ENCODE assay signal across 17 mouse cellular contexts in genomic region chr11:53691979-53692378, GRCm38 (mm10). TPM values are rescaled to one million over a fixed set of nuclear protein-coding genes. Genes with fewer than 3 reads are reported as not detected.
DNase-seq lines count a peak whose midpoint lies in the region; ATAC-seq and TF ChIP-seq lines count a peak whose summit lies in the region.
"Had no signal": no experiment of that assay in that cellular context is flagged by ENCODE, and none has a peak within 500 bp of the region (broad histone marks: within the 10 kb centered on the region; RNA-seq: fewer than 3 reads in every experiment).

No protein-coding gene starts in this region.

- H3K4me1 ChIP-seq in embryonic facial prominence, embryonic 14.5 days (ENCODE audit: control insufficient read depth, insufficient read depth, low read length), result no peaks in the 10 kb centered on the region
- H3K4me1 ChIP-seq in embryonic facial prominence, embryonic 10.5 days, result no peaks in the 10 kb centered on the region
- H3K4me1 ChIP-seq in hindbrain, postnatal 0 days (ENCODE audit: insufficient read depth, low read length), result no peaks in the 10 kb centered on the region
- H3K4me1 ChIP-seq in midbrain, embryonic 13.5 days (replicated peaks), result 0 out of 2 replicates have a peak, but pooled peaks cover 3% of the 10 kb centered on the region
- H3K4me1 ChIP-seq: heart, embryonic 15.5 days; midbrain, embryonic 12.5 days had no signal

- peak; percentile 5 for DNase-seq in embryonic facial prominence, embryonic 14.5 days (ENCODE audit: low spot score)
- DNase-seq in embryonic facial prominence, embryonic 10.5 days (ENCODE audit: low spot score), result no peak
- peak; percentile 13 to 14 for DNase-seq in layer of hippocampus, postnatal 14 days (ENCODE audit: low spot score in 2 of 2)
- no peak for DNase-seq in layer of hippocampus, adult 11-12 months (ENCODE audit: low spot score)
- peak; percentile 55 for DNase-seq in hindbrain, postnatal 0 days (ENCODE audit: low spot score)
- no peak for DNase-seq in adrenal gland, postnatal 10 days
- DNase-seq: cerebellum, adult 8-10 months; thymus, postnatal 4 days had no signal

- H3K4me2 ChIP-seq in embryonic facial prominence, embryonic 14.5 days (ENCODE audit: low read depth, low read length), result no peak overlapping the region
- peak overlapping the region; percentile 27 for H3K4me2 ChIP-seq in hindbrain, postnatal 0 days (ENCODE audit: low read depth, low read length)
- H3K4me2 ChIP-seq in midbrain, embryonic 13.5 days (replicated peaks), result peak overlapping the region; percentile 13; the same call in 1 of the 2 replicates
- H3K4me2 ChIP-seq: heart, embryonic 15.5 days; midbrain, embryonic 12.5 days had no signal

- no peak overlapping the region for H3K4me3 ChIP-seq in embryonic facial prominence, embryonic 14.5 days (ENCODE audit: low read depth, low read length)
- no peak overlapping the region for H3K4me3 ChIP-seq in embryonic facial prominence, embryonic 10.5 days
- no peak overlapping the region for H3K4me3 ChIP-seq in hindbrain, postnatal 0 days (ENCODE audit: low read length)
- no peak overlapping the region for H3K4me3 ChIP-seq in midbrain, embryonic 13.5 days (replicated peaks)
- H3K4me3 ChIP-seq: erythroblast, embryonic 14.5 days; heart, embryonic 15.5 days; midbrain, embryonic 12.5 days had no signal

- ATAC-seq in embryonic facial prominence, embryonic 14.5 days (ENCODE audit: low read depth), result no peak
- no peak for ATAC-seq in hindbrain, postnatal 0 days
- no peak for ATAC-seq in midbrain, embryonic 13.5 days
- ATAC-seq in CD4-positive, CD25-positive, alpha-beta regulatory T cell, adult 4 months, result no peak

- TF ChIP-seq CTCF in hindbrain, postnatal 0 days (IDR thresholded peaks at IDR 0.05; ENCODE audit: low read depth), result no peak

- no peak overlapping the region for H3K27ac ChIP-seq in embryonic facial prominence, embryonic 14.5 days (replicated peaks; ENCODE audit: low read depth, low read length)
- H3K27ac ChIP-seq in embryonic facial prominence, embryonic 10.5 days (replicated peaks), result no peak overlapping the region
- no peak overlapping the region for H3K27ac ChIP-seq in hindbrain, postnatal 0 days
- 0 out of 2 replicates have a peak overlapping the region, but pooled peaks have one; percentile 26 for H3K27ac ChIP-seq in midbrain, embryonic 13.5 days
- H3K27ac ChIP-seq: heart, embryonic 15.5 days; midbrain, embryonic 12.5 days had no signal

- peaks cover 46% of the 10 kb centered on the region for H3K36me3 ChIP-seq in embryonic facial prominence, embryonic 14.5 days (ENCODE audit: control insufficient read depth, insufficient read depth, low read length)
- peaks cover 71% of the 10 kb centered on the region for H3K36me3 ChIP-seq in embryonic facial prominence, embryonic 10.5 days (replicated peaks)
- H3K36me3 ChIP-seq in hindbrain, postnatal 0 days (ENCODE audit: insufficient read depth, low read length), result no peaks in the 10 kb centered on the region
- peaks cover 10% of the 10 kb centered on the region for H3K36me3 ChIP-seq in midbrain, embryonic 13.5 days

- no peak overlapping the region for H3K9ac ChIP-seq in embryonic facial prominence, embryonic 14.5 days (ENCODE audit: low read depth, low read length)
- no peak overlapping the region for H3K9ac ChIP-seq in hindbrain, postnatal 0 days (replicated peaks; ENCODE audit: low read length)
- no peak overlapping the region for H3K9ac ChIP-seq in midbrain, embryonic 13.5 days (replicated peaks)
- H3K9ac ChIP-seq: heart, embryonic 15.5 days; midbrain, embryonic 12.5 days had no signal

- H3K27me3 ChIP-seq in embryonic facial prominence, embryonic 14.5 days (replicated peaks; ENCODE audit: control insufficient read depth, insufficient read depth, low read length), result no peaks in the 10 kb centered on the region
- H3K27me3 ChIP-seq in embryonic facial prominence, embryonic 10.5 days (replicated peaks; ENCODE audit: low read depth, poor library complexity, severe bottlenecking), result no peaks in the 10 kb centered on the region
- no peaks in the 10 kb centered on the region for H3K27me3 ChIP-seq in hindbrain, postnatal 0 days (ENCODE audit: insufficient read depth, low read length)
- no peaks in the 10 kb centered on the region for H3K27me3 ChIP-seq in midbrain, embryonic 13.5 days
- H3K27me3 ChIP-seq: heart, embryonic 15.5 days; midbrain, embryonic 12.5 days had no signal

- 62% methylated on average over 10 of the region's 10 CpGs for WGBS in embryonic facial prominence, embryonic 14.5 days
- 63% methylated on average over 10 of the region's 10 CpGs for WGBS in embryonic facial prominence, embryonic 10.5 days
- 24% methylated on average over 10 of the region's 10 CpGs for WGBS in hindbrain, postnatal 0 days
- WGBS in midbrain, embryonic 13.5 days, result 31% methylated on average over 10 of the region's 10 CpGs

- no peaks in the 10 kb centered on the region for H3K9me3 ChIP-seq in embryonic facial prominence, embryonic 14.5 days (ENCODE audit: control insufficient read depth, low read length)
- H3K9me3 ChIP-seq in embryonic facial prominence, embryonic 10.5 days, result no peaks in the 10 kb centered on the region
- H3K9me3 ChIP-seq in hindbrain, postnatal 0 days (ENCODE audit: low read length), result no peaks in the 10 kb centered on the region
- no peaks in the 10 kb centered on the region for H3K9me3 ChIP-seq in midbrain, embryonic 13.5 days
- H3K9me3 ChIP-seq: heart, embryonic 15.5 days; midbrain, embryonic 12.5 days had no signal

RNA-seq across cellular contexts. Expression of gene Rad50, which starts 15.1 kb away (rescaled TPM):
- polyA plus RNA-seq in embryonic facial prominence, embryonic 14.5 days (2014; fragmentation: Nextera tagmentation; extraction: Ambion mirVana), result 18.0 and 19.5 TPM in 2 replicates
- polyA plus RNA-seq in embryonic facial prominence, embryonic 10.5 days (2016; fragmentation: Nextera tagmentation; extraction: Ambion mirVana), result 24.6 and 25.8 TPM in 2 replicates
- total RNA-seq in layer of hippocampus, postnatal 14 days (2021), result 10 to 100 TPM in 1 of 2 experiments, 1 to 10 TPM in 1; 9.0 to 10.5 TPM
- total RNA-seq in hindbrain, postnatal 0 days (2014; rRNA removed), result 4.1 and 4.2 TPM in 2 replicates
- 11.7 and 12.8 TPM in 2 replicates for polyA plus RNA-seq in hindbrain, postnatal 0 days (2015; fragmentation: Nextera tagmentation; extraction: Ambion mirVana)
- 13.0 and 14.3 TPM in 2 replicates for polyA plus RNA-seq in midbrain, embryonic 13.5 days (2015; fragmentation: Nextera tagmentation; extraction: Ambion mirVana)
- 10 to 100 TPM; 12.6 to 16.8 TPM for total RNA-seq in adrenal gland, postnatal 10 days (2021)
- 10 to 100 TPM; 47.8 to 50.7 TPM for polyA plus RNA-seq in CD4-positive, CD25-positive, alpha-beta regulatory T cell, adult 4 months (2017; shearing (Covaris generic))

RNA-seq across cellular contexts. Expression of gene Il5, which starts 28.6 kb away (rescaled TPM):
- polyA plus RNA-seq in embryonic facial prominence, embryonic 14.5 days (2014; fragmentation: Nextera tagmentation; extraction: Ambion mirVana), result not detected in 2 replicates
- not detected in 2 replicates for polyA plus RNA-seq in embryonic facial prominence, embryonic 10.5 days (2016; fragmentation: Nextera tagmentation; extraction: Ambion mirVana)
- not detected for total RNA-seq in layer of hippocampus, postnatal 14 days (2021)
- 0.11 TPM in 1 of 2 replicates, not detected in the other for total RNA-seq in hindbrain, postnatal 0 days (2014; rRNA removed)
- 0.15 TPM in 1 of 2 replicates, not detected in the other for polyA plus RNA-seq in hindbrain, postnatal 0 days (2015; fragmentation: Nextera tagmentation; extraction: Ambion mirVana)
- not detected in 2 replicates for polyA plus RNA-seq in midbrain, embryonic 13.5 days (2015; fragmentation: Nextera tagmentation; extraction: Ambion mirVana)
- not detected for total RNA-seq in adrenal gland, postnatal 10 days (2021)
- not detected for polyA plus RNA-seq in CD4-positive, CD25-positive, alpha-beta regulatory T cell, adult 4 months (2017; shearing (Covaris generic))
- total RNA-seq: gastrocnemius, adult 8-10 months; MEL had no signal
- polyA plus RNA-seq: erythroblast, embryonic 14.5 days; heart, embryonic 15.5 days; kidney, embryonic 16.5 days; limb, embryonic 14.5 days; midbrain, embryonic 12.5 days had no signal

RNA-seq across cellular contexts. Expression of gene Il13, which starts 57.5 kb away (rescaled TPM):
- polyA plus RNA-seq in embryonic facial prominence, embryonic 14.5 days (2014; fragmentation: Nextera tagmentation; extraction: Ambion mirVana), result not detected in 2 replicates
- polyA plus RNA-seq in embryonic facial prominence, embryonic 10.5 days (2016; fragmentation: Nextera tagmentation; extraction: Ambion mirVana), result not detected in 2 replicates
- not detected for total RNA-seq in layer of hippocampus, postnatal 14 days (2021)
- not detected in 2 replicates for total RNA-seq in hindbrain, postnatal 0 days (2014; rRNA removed)
- polyA plus RNA-seq in hindbrain, postnatal 0 days (2015; fragmentation: Nextera tagmentation; extraction: Ambion mirVana), result not detected in 2 replicates
- not detected in 2 replicates for polyA plus RNA-seq in midbrain, embryonic 13.5 days (2015; fragmentation: Nextera tagmentation; extraction: Ambion mirVana)
- total RNA-seq in adrenal gland, postnatal 10 days (2021), result not detected
- polyA plus RNA-seq in CD4-positive, CD25-positive, alpha-beta regulatory T cell, adult 4 months (2017; shearing (Covaris generic)), result not detected
- total RNA-seq: gastrocnemius, adult 8-10 months; MEL had no signal
- polyA plus RNA-seq: erythroblast, embryonic 14.5 days; heart, embryonic 15.5 days; kidney, embryonic 16.5 days; midbrain, embryonic 12.5 days had no signal

Comparison
In these comparisons a context has a peak if more than half of its experiments do, and no peak if none do; other contexts are left out.
1. DNase-seq: peak in embryonic facial prominence, embryonic 14.5 days (single experiment), layer of hippocampus, postnatal 14 days (2 of 2) and hindbrain, postnatal 0 days (single experiment); none in embryonic facial prominence, embryonic 10.5 days (single experiment), layer of hippocampus, adult 11-12 months (single experiment) and adrenal gland, postnatal 10 days (single experiment).